Mouse (Mus musculus) brain, adult 2 months (tissue): Measurements from ENCODE around the gene Chrna5.
"Not testable (repeated sequence)": the region's sequence is repeated elsewhere in the genome, so short reads cannot be mapped to it uniquely, and the experiment has no call there.

ENCODE experiments used
- DNase-seq: peaks from one replicate; pipeline ENCODE4 v3.0.0; 2011; ENCODE audit warnings: low read depth, low spot score

Gene Chrna5

DNA sequence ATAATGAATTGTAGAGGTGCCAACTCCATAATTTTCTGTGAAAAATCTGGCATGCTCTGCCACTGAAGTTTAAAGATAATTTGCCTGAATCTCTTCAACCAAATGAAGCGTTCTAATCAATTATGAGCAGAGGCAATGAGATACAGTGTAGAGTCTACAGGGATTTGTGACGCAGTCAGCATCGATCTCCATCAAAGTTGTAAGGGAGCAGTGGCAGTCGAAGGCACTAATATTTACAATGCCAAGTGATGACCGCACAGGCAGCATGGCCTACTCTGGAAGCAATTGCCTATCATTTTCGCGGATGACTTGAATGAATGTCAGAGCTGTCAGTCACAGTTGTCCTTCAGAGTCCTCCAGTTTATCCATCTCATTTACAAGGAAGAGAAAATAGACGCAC lies at the start of gene Chrna5:
Gene Chrna5 (plus strand): TSS at position 207 of the 400 bp plus-strand sequence.
- DNase-seq = no peak

DNA sequence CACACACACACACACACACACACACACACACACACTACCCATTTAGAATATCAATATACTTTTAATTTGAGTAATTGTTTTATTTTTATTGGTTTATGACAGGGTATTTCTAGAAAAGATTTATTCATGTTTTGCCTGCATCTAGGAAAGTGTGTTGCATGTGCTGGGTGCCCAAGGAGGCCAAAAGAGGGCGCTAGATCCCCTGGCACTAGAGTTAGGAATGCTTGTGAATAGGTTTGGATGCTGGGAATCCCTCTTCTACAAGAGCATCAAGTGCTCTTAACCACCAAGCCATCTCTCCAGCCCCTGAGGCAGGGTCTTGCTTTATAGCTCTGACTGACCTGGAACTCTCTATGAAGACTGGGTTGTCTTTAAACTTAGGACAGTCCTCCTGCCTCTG lies 48.9 kb upstream of the Chrna5 start:
- DNase-seq = no peak

DNA sequence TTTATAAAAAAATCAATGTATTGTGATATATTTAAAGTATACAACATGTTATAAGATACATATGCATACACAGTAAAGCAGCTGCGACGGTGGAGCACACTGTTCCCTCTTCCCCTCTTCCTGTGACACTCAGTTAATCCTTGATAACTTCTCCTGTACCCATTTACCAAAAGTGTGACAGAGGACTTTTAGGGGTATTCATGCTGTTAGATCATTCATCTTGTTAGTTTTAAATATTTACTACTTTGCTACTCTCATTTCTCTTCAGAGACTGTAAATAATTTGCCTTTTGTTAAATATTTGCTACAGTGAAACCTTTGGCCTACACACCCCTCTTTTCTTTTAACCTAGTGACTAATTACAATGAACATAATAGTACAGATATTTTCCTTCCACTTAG lies 48.3 kb upstream of the Chrna5 start:
- no peak for DNase-seq

DNA sequence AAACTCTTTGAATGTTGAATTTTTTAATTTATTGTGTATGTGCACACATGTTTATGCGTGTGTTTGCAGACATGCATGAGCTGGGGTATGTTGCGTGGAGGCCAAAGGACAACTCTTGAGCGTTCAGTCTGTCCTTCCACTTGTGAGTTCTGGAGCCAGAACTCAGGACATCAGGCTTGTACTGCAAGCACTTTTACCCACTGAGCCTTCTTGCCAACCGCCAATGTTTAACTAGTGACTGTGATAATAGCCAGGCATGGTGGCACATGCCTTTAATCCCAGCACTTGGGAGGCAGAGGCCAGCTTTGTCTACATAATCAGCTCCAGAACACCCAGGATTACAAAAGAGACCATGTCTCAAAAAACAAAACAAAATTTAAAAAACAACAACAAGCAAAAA lies 38.6 kb upstream of the Chrna5 start:
- no peak for DNase-seq

- no peak for DNase-seq
Measured at GRCm38 (mm10) chr9:54944467-54944866, 36.2 kb upstream of the Chrna5 start.

DNA sequence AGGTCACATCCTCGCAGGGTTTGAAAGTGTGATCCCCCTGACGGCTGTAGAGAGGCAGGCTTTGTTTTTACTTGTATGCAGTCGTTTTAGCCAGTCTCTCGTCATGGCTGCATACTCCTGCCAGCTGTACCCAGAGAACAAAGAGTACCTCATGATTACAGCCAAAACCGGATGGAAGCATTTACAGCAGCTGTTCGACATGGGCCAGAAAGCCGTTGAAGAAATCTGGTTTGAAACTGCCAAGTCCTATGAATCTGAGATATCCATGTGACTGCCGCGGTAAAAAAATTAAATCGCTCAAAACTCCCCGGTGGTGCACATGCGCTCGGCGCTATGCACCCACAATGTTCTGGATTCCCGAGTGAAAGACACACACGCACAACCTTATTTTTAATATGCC lies 34.4 kb upstream of the Chrna5 start:
- peak; percentile 55 for DNase-seq

- DNase-seq = no peak
Measured at GRCm38 (mm10) chr9:54949465-54949864, 31.2 kb upstream of the Chrna5 start.

DNA sequence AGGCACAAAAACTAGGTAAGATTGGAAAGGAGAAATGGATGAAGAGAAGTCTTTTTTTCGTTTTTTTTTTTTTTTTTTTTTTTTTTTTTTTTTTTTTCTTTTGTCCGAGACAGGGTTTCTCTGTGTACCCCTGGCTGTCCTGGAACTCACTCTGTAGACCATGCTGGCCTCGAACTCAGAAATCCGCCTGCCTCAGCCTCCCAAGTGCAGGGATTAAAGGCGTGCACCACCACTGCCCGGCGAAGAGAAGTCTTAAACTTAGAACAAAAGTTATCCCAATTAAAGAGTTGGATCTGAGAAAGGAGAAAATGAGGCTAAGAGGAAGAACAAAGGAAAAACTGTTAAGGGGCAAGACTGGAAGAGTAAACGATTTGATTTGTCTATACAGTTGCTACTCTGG lies 30.5 kb upstream of the Chrna5 start:
- not testable (repeated sequence) for DNase-seq

- peak; percentile 95 for DNase-seq
Measured at GRCm38 (mm10) chr9:54950575-54951321, 29.9 kb upstream of the Chrna5 start, which contains the start of the genes Psma4 and AY074887. Gene Psma4, plus strand, starts transcription at chr9:54950790. Gene AY074887, minus strand, starts transcription at chr9:54950998.

GRCm38 (mm10) chr9:54961059-54961458 lies 19.6 kb upstream of the Chrna5 start:
- DNase-seq = no peak

DNA sequence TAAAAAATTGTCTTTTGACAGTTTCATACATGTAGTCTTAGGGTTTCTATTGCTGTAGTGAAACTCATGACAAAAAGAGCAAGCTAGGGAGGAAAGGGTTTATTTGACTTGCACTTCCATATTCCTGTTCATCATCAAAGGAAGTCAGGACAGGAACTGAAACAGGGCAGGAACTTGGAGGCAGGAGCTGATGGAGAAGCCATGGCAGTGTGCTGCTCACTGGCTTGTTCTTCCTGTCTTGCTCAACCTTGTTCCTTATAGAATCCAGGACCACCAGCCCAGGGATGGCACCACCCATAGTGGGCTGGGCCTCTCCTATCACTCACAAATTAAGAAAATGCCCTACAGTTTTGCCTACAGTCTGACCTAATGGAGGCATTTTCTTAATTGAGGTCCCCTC lies 17.0 kb upstream of the Chrna5 start:
- no peak for DNase-seq

DNA sequence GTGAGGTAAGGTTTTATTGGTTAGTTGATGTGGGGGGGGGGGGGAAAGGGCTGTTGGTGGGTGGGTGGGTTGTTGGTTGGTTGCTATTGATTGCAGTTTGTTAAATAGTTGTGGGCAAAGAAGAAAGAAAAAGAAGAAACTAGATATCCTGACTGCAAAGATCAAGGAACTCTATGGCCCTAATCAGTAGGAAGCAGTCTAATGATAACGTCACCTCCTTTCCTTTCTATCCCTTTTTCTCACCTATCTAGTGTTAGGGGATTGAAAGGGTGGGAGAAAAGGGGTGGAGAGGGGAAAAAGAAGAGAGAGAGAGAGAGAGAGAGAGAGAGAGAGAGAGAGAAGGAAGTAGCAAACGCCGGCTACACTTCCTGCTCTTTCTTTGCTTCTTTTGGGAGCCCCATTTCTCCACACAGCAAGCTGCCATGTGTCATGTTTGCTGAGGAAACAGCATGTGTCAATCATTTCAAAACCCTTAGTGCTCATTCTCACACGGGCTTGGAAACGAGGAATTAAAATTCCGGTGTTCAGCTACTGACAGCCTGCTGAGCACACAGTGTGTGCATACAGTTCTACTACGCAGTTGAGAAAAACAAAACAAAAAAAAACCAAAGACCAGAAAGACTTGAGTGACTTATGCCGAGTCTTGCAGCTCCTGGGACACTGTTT lies 10.6 kb upstream of the Chrna5 start:
- no peak for DNase-seq

DNA sequence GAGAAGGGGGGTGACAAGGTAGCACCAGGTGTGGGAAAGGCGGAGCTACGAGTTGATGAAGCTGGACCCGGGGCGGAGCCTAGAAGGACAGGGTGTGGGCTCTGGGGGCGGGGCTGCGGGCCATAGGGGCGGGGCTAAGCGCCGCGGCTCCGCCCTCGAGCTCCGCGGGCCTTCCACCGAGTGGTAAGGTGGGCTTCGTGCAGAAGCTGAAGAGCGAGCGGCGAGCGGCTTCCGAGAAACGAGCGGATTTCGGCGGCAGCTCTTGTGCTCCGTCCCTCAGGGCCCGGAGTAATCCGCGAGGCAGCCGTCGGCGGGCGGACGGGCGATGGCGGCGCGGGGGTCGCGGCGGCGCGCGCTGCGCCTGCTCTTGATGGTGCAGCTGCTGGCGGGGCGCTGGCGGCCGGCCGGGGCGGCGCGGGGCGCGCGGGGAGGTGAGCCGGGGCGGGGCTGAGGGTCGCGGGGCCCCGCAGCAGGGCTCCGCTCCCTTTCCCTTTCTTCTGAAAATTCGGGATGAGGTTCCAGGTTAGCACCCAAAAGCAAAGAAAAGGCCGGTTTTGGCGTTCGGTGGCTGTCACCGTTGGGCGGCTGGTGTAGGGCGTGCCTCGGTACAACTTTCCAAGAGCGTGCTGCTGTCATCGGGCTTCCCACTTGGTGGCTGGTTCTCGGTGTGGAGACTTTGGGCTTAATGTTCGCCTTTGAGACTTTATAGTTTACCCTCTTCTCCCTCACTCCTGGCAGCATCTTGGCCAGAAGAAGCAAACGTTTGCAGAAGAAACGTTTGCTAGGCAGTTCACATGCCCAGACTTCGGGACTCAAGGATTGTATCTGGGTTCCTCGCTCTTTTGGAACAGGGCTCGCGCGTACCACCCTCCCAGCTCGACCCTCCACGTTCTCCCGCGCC lies 861 bp downstream of the Chrna5 start:
- peak; percentile 22 for DNase-seq

DNA sequence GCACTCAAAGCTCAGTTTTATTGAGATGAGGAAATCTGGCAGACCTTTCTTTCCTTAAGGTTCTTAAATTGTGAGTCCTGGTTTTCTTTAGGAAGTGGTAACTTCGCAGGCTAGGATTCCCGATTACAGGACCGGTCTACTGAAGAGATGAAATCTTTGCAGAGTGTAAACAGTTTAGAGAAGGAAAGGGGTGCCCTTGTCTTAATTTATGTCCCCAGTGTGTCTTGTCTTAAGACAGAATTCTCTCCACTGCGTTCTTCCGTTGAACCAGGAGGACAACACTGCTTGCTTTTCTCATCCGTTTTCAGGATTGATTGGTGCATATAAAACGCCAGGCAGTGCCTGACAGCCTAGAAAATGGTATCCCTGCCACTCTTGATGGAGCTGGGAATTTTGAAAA lies 1.7 kb downstream of the Chrna5 start:
- no peak for DNase-seq

GRCm38 (mm10) chr9:54990362-54990761 lies 9.7 kb downstream of the Chrna5 start:
- DNase-seq = no peak

GRCm38 (mm10) chr9:54994381-54994780 lies 13.7 kb downstream of the Chrna5 start:
- DNase-seq = no peak

DNA sequence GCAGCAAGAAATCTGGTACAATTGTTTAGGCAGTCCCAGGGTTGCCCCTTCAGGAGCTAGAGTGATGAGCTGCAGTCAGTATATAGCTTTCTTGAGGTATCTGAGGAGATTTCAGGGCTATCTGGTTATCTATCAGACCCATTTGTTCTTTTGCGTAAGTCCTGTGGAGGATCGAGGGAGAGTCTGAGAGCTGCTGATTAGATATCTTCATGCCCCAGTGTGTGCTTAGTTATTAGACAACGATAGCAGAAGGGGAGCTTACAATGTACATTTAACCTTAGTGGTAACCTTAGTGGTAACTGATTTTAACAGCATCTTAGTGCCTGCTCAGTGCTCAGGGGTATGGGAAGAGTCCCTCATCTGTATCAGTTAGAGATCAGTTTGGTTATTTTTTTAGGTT lies 15.0 kb downstream of the Chrna5 start:
- DNase-seq = no peak

GRCm38 (mm10) chr9:55003609-55004008 lies 22.9 kb downstream of the Chrna5 start:
- peak; percentile 48 for DNase-seq

GRCm38 (mm10) chr9:55009692-55010091 lies 29.0 kb downstream of the Chrna5 start:
- no peak for DNase-seq

DNA sequence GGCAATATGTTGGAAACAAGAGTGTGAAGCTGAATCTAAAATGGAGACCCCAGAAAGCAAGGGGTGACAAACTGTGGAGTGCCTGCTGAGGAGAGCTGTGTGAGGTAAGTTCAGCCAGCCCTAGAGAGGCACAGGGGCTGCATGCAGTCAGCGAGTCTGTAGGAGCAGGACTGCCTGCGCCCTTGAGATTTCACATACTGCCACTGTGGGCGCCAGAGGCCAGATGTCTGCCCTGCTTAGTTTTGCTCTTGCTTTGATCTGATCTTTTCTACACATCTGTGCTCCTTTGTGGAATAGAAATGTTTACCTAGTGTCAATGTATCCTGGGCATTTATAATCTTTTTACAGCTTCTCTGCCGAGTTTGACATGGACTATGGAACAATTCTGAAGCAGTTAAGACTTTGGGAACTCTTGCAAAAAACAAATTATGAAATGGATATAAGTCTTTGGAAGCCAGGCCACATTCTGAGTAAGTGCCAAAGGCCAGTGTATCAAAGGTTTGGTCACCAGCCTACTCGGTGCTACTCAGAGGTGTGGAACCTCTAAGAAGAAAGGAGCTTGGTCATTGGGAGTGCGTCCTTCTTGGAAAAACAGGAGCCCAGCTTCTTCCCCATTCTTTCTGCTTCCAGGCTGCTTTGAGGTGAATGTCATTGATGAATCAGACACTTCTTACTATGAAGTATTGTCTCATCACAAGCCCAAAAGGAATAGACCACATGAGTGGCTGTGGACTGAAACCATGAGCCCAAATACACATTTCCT lies 30.1 kb downstream of the Chrna5 start:
- no peak for DNase-seq

GRCm38 (mm10) chr9:55016926-55017325 lies 36.2 kb downstream of the Chrna5 start:
- DNase-seq = no peak
